11 mouse cellular contexts compared by ENCODE assay signal in the genomic region with DNA sequence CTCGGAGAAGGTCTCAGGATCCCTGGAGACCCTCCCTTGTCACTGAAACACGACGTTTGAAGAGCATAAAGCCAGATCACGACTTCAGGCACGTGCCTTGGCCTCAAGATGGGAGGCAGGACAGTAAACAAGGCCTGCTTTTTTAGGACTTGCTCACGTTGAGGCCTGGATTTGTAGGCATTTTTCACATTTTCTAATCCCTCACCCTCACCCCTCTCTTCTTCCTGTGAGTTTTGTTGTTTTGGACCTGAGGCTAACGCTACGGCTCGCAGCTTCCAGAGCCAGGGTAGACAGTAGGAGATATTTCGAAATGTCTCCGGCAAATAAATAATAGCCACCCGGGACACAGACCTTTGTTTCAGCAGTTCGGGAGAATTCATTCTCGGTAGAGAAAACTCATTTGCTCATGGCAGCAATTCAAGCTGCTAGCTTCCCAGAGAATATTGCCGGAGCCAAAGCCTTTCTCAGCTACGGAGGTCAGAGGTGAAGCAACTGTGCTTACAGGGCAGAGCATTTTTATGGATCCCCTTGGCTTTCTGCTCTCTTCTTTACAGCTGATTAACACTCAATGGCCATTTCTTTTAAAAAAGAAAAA. TPM values are rescaled to one million over a fixed set of nuclear protein-coding genes. Genes with fewer than 3 reads are reported as not detected.
A peak's percentile ranks its signal among the peaks of the same experiment; 100 is the strongest.
DNase-seq lines count a peak whose midpoint lies in the region; ATAC-seq lines count a peak whose summit lies in the region.
"Had no signal": no experiment of that assay in that cellular context is flagged by ENCODE, and none has a peak within 500 bp of the region (broad histone marks: within the 10 kb centered on the region; RNA-seq: fewer than 3 reads in every experiment).

No protein-coding gene starts in this region.

- ATAC-seq in forebrain, embryonic 16.5 days, result no peak

- H3K36me3 ChIP-seq in forebrain, embryonic 10.5 days (replicated peaks), result no peaks in the 10 kb centered on the region
- no peaks in the 10 kb centered on the region for H3K36me3 ChIP-seq in forebrain, embryonic 16.5 days (ENCODE audit: control insufficient read depth, insufficient read depth)
- H3K36me3 ChIP-seq: G1E had no signal

- no peak for DNase-seq in forebrain, embryonic 10.5 days (ENCODE audit: extremely low spot score, low spot score)
- peak; percentile 8 for DNase-seq in kidney, adult 11 months
- no peak for DNase-seq in kidney, adult 8-10 months
- peak; percentile 81 for DNase-seq in adipocyte (ENCODE audit: low spot score)
- peak; percentile 9 to 35 for DNase-seq in kidney, postnatal 25 days
- DNase-seq in spleen, adult 12 weeks (ENCODE audit: low spot score), result no peak
- no peak for DNase-seq in urinary bladder, postnatal 14 days (ENCODE audit: low spot score)
- DNase-seq: cerebellum, adult 11-12 months had no signal

- H3K4me3 ChIP-seq in forebrain, embryonic 10.5 days, result no peak overlapping the region
- no peak overlapping the region for H3K4me3 ChIP-seq in forebrain, embryonic 16.5 days (replicated peaks; ENCODE audit: low read length)

- no peak overlapping the region for H3K4me2 ChIP-seq in forebrain, embryonic 16.5 days (ENCODE audit: low read length)

- peak overlapping the region; percentile 53; the same call in 1 of the 2 replicates for H3K27ac ChIP-seq in forebrain, embryonic 10.5 days
- no peak overlapping the region for H3K27ac ChIP-seq in forebrain, embryonic 16.5 days (ENCODE audit: low read length)
- H3K27ac ChIP-seq: liver, embryonic 14.5 days had no signal

- no peaks in the 10 kb centered on the region for H3K9me3 ChIP-seq in forebrain, embryonic 10.5 days
- H3K9me3 ChIP-seq in forebrain, embryonic 16.5 days (ENCODE audit: control insufficient read depth, low read length), result no peaks in the 10 kb centered on the region
- H3K9me3 ChIP-seq: G1E had no signal

- H3K9ac ChIP-seq in forebrain, embryonic 16.5 days (replicated peaks; ENCODE audit: low read depth, low read length), result no peak overlapping the region
- H3K9ac ChIP-seq: liver, embryonic 14.5 days had no signal

- no peaks in the 10 kb centered on the region for H3K27me3 ChIP-seq in forebrain, embryonic 10.5 days (ENCODE audit: poor library complexity, severe bottlenecking)
- no peaks in the 10 kb centered on the region for H3K27me3 ChIP-seq in forebrain, embryonic 16.5 days (replicated peaks; ENCODE audit: control insufficient read depth, insufficient read depth, low read length)

- WGBS in forebrain, embryonic 10.5 days, result 62% methylated on average over 16 of the region's 16 CpGs
- WGBS in forebrain, embryonic 16.5 days, result 37% methylated on average over 16 of the region's 16 CpGs

- H3K4me1 ChIP-seq in forebrain, embryonic 10.5 days, result peaks cover 21% of the 10 kb centered on the region
- peaks cover 7% of the 10 kb centered on the region for H3K4me1 ChIP-seq in forebrain, embryonic 16.5 days (replicated peaks; ENCODE audit: control insufficient read depth, insufficient read depth, low read length)

RNA-seq across cellular contexts. Expression of a gene that starts 18.3 kb away (rescaled TPM):
- 152 and 156 TPM in 2 replicates for polyA plus RNA-seq in forebrain, embryonic 10.5 days (2016; fragmentation: Nextera tagmentation; extraction: Ambion mirVana)
- 134 and 136 TPM in 2 replicates for polyA plus RNA-seq in forebrain, embryonic 16.5 days (2015; fragmentation: Nextera tagmentation; extraction: Ambion mirVana)

RNA-seq across cellular contexts. Expression of a gene that starts 18.8 kb away (rescaled TPM):
- polyA plus RNA-seq in forebrain, embryonic 10.5 days (2016; fragmentation: Nextera tagmentation; extraction: Ambion mirVana), result 3.1 and 3.2 TPM in 2 replicates
- 2.2 and 3.8 TPM in 2 replicates for polyA plus RNA-seq in forebrain, embryonic 16.5 days (2015; fragmentation: Nextera tagmentation; extraction: Ambion mirVana)

Comparison
In these comparisons a context has a peak if more than half of its experiments do, and no peak if none do; other contexts are left out.
1. DNase-seq: peak in kidney, adult 11 months (single experiment), adipocyte (single experiment) and kidney, postnatal 25 days (2 of 2); none in forebrain, embryonic 10.5 days (single experiment), kidney, adult 8-10 months (0 of 2), spleen, adult 12 weeks (single experiment) and urinary bladder, postnatal 14 days (single experiment).